8 mouse cellular contexts compared by ENCODE assay signal in the genomic region with DNA sequence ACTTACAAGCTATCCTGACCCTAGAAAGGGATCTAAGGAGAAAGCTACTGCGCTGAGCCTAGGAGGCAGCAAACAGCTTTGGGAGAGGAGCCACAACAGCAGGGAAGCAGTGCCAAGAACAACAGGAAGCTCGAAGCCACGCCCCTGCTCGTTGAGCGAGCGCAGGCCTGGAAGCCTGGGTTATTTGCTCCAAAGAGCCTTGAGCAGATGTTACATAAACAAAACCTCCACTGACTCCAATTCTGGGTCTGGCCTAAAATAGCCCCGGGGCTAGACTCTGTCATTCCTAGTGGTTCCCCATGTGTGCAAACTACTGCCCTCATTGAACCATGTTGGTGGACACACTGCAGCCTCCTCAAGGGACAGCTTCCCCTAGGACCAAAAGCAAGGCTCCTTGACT.
A peak's percentile ranks its signal among the peaks of the same experiment; 100 is the strongest.
DNase-seq lines count a peak whose midpoint lies in the region; ATAC-seq and TF ChIP-seq lines count a peak whose summit lies in the region.

No protein-coding gene starts in this region.

- H3K27ac ChIP-seq in hindbrain, postnatal 0 days: no peak overlapping the region
- no peak overlapping the region for H3K27ac ChIP-seq in left cerebral cortex, adult 2 months

- intact Hi-C loops in left cerebral cortex, adult 2 months (cut with DNase I): loop anchor here (2.0 kb wide), 1 partner anchor 364 kb away; no protein-coding TSS in a partner anchor

- no peaks in the 10 kb centered on the region for H3K27me3 ChIP-seq in hindbrain, postnatal 0 days (ENCODE audit: insufficient read depth, low read length)

- no peaks in the 10 kb centered on the region for H3K36me3 ChIP-seq in hindbrain, postnatal 0 days (ENCODE audit: insufficient read depth, low read length)

- peak overlapping the region; percentile 42 for H3K4me2 ChIP-seq in hindbrain, postnatal 0 days (ENCODE audit: low read depth, low read length)

- ATAC-seq in hindbrain, postnatal 0 days: peak; percentile 69
- ATAC-seq in erythroid progenitor cell, adult 5-6 weeks (replicated peaks; ENCODE audit: low FRiP score, poor library complexity, severe bottlenecking): no peak

- H3K9me3 ChIP-seq in hindbrain, postnatal 0 days (ENCODE audit: low read length): no peaks in the 10 kb centered on the region

- DNase-seq in adrenal gland, adult 18-20 months (ENCODE audit: low spot score in 2 of 2): peak; percentile 75 to 77
- DNase-seq in embryo, embryonic 11.5 days (ENCODE audit: low read depth, low spot score): peak; percentile 63
- peak; percentile 90 for DNase-seq in gastrocnemius, postnatal 25 days
- peak; percentile 81 for DNase-seq in hindbrain, postnatal 0 days (ENCODE audit: low spot score)
- DNase-seq in left cerebral cortex, adult 2 months (ENCODE audit: extremely low spot score in 1 of 2, low spot score in 2 of 2): peak; percentile 48 to 50
- peak; percentile 89 for DNase-seq in lung, postnatal 25 days (ENCODE audit: low spot score)
- DNase-seq in right cerebral cortex, postnatal 10 days (ENCODE audit: low spot score in 2 of 2): peak; percentile 74 to 75

- TF ChIP-seq CTCF in hindbrain, postnatal 0 days (IDR thresholded peaks at IDR 0.05; ENCODE audit: low read depth): peak; percentile 43
- TF ChIP-seq CTCF in left cerebral cortex, adult 2 months (IDR thresholded peaks at IDR 0.05): no peak; the same call in none of the 2 replicates

- no peak overlapping the region for H3K9ac ChIP-seq in hindbrain, postnatal 0 days (replicated peaks; ENCODE audit: low read length)

- 3% methylated on average over 7 of the region's 7 CpGs for WGBS in hindbrain, postnatal 0 days

- no peak overlapping the region for H3K4me3 ChIP-seq in hindbrain, postnatal 0 days (ENCODE audit: low read length)
- no peak overlapping the region for H3K4me3 ChIP-seq in left cerebral cortex, adult 2 months

- peaks cover 10% of the 10 kb centered on the region for H3K4me1 ChIP-seq in hindbrain, postnatal 0 days (ENCODE audit: insufficient read depth, low read length)
